Mouse (Mus musculus) olfactory bulb, adult 2 months (tissue): ENCODE results near the gene Lancl1.

Experiments
- CTCF ChIP-seq: fragments of 200-500 bp; IDR thresholded peaks from 2 replicates; pipeline ENCODE4 v1.5.1; 2012; ENCODE audit warnings: low read depth, mild to moderate bottlenecking, low read length, moderate library complexity; ENCODE audit not compliant: insufficient read depth
- POLR2A ChIP-seq: fragments of 200-500 bp; IDR thresholded peaks from 2 replicates; pipeline ENCODE4 v1.6.1; 2012; ENCODE audit warnings: mild to moderate bottlenecking, low read depth, low read length, moderate library complexity; ENCODE audit not compliant: insufficient read depth

GRCm38 (mm10) chr1:67079146-67079545, 40.5 kb upstream of the Lancl1 start:
- TF ChIP-seq CTCF: no peak
- no peak for TF ChIP-seq POLR2A
